Mouse (Mus musculus) embryonic facial prominence, embryonic 12.5 days (tissue): ENCODE results near the gene Slc5a4b. TPM values are rescaled to one million over a fixed set of nuclear protein-coding genes. Genes with fewer than 3 reads are reported as not detected.
A peak's percentile ranks its signal among the peaks of the same experiment; 100 is the strongest.

Experiments used
- ATAC-seq: fragments of 200-750 bp; cut with Nextera tagmentation; 2 replicates; pipeline ENCODE4 v1.8.0; 2017; ENCODE audit not compliant: insufficient number of reproducible peaks, insufficient read depth, low FRiP score, low TSS enrichment
- H3K27ac ChIP-seq: fragments of 300-500 bp; sonication (generic); 2 replicates; pipeline ENCODE4 v1.5.1; 2016; ENCODE audit warnings: mild to moderate bottlenecking
- H3K27me3 ChIP-seq: fragments of 300-500 bp; sonication (generic); 2 replicates; pipeline ENCODE4 v1.6.1; 2016; ENCODE audit warnings: mild to moderate bottlenecking, moderate library complexity
- H3K36me3 ChIP-seq: fragments of 300-500 bp; sonication (generic); 2 replicates; pipeline ENCODE4 v1.6.1; 2016; ENCODE audit warnings: mild to moderate bottlenecking
- H3K4me1 ChIP-seq: fragments of 300-500 bp; sonication (generic); 2 replicates; pipeline ENCODE4 v1.6.1; 2016
- H3K4me2 ChIP-seq: fragments of 300-500 bp; sonication (generic); replicated peaks from 2 replicates; pipeline ENCODE4 v1.6.1; 2016; ENCODE audit warnings: mild to moderate bottlenecking, moderate library complexity
- H3K4me3 ChIP-seq: fragments of 300-500 bp; sonication (generic); 2 replicates; pipeline ENCODE4 v1.5.1; 2016; ENCODE audit warnings: mild to moderate bottlenecking
- H3K9ac ChIP-seq: fragments of 300-500 bp; sonication (generic); 2 replicates; pipeline ENCODE4 v1.6.1; 2016; ENCODE audit warnings: mild to moderate bottlenecking, moderate library complexity
- H3K9me3 ChIP-seq: fragments of 300-500 bp; sonication (generic); 2 replicates; pipeline ENCODE4 v1.6.1; 2016; ENCODE audit warnings: mild to moderate bottlenecking, moderate library complexity
- WGBS: fragments of 180-500 bp; shearing (Covaris S2); methylation state at CpG from one replicate; pipeline ENCODE4 v1.1.7; 2016; 5-methylcytosine and 5-hydroxymethylcytosine counted together
- polyA plus RNA-seq: library from polyadenylated mRNA; unstranded; fragments of >200 nt; fragmentation: Nextera tagmentation; extraction: Ambion mirVana; gene quantifications from 2 replicates; pipeline ENCODE4 v1.2.1, GENCODE M21; 2016

The Slc5a4b gene
- polyA plus RNA-seq, 1 experiment from 2014 or later: 0.05 TPM

GRCm38 (mm10) chr10:76035277-76035676 is 75.5 kb downstream of the Slc5a4b start:
- Histone ChIP-seq H3K9me3 (no peaks in the 10 kb centered on the region), H3K27ac (no peak overlapping the region), H3K4me2 (no peak overlapping the region), H3K4me1 (no peaks in the 10 kb centered on the region), H3K27me3 (no peaks in the 10 kb centered on the region), H3K9ac (no peak overlapping the region), H3K36me3 (peaks cover 49% of the 10 kb centered on the region), H3K4me3 (no peak overlapping the region)
- no peak for ATAC-seq

- no peak for ATAC-seq
- no peak overlapping the region for H3K27ac ChIP-seq
- H3K9ac ChIP-seq: no peak overlapping the region
- H3K4me2 ChIP-seq: 0 out of 2 replicates have a peak overlapping the region, but pooled peaks have one; percentile 80
- peaks cover 38% of the 10 kb centered on the region for H3K36me3 ChIP-seq
- H3K27me3 ChIP-seq: no peaks in the 10 kb centered on the region
- 93% methylated on average over 8 of the region's 8 CpGs for WGBS
- no peaks in the 10 kb centered on the region for H3K4me1 ChIP-seq
- no peaks in the 10 kb centered on the region for H3K9me3 ChIP-seq
- H3K4me3 ChIP-seq: no peak overlapping the region
Observed at GRCm38 (mm10) chr10:76034001-76034600, 76.7 kb downstream of the Slc5a4b start.

GRCm38 (mm10) chr10:76033119-76033455 is 77.7 kb downstream of the Slc5a4b start:
- peak overlapping the region; percentile 66 for H3K4me3 ChIP-seq
- peaks cover 28% of the 10 kb centered on the region for H3K36me3 ChIP-seq
- WGBS: 20% methylated on average over 7 of the region's 7 CpGs
- peak overlapping the region; percentile 90 for H3K9ac ChIP-seq
- no peaks in the 10 kb centered on the region for H3K9me3 ChIP-seq
- ATAC-seq: no peak
- peaks cover 3% of the 10 kb centered on the region; the same call in 1 of the 2 replicates for H3K4me1 ChIP-seq
- no peaks in the 10 kb centered on the region for H3K27me3 ChIP-seq
- peak overlapping the region; percentile 80 for H3K4me2 ChIP-seq
- H3K27ac ChIP-seq: peak overlapping the region; percentile 80; the same call in 1 of the 2 replicates

- H3K9me3 ChIP-seq: no peaks in the 10 kb centered on the region
- peak; percentile 94 for ATAC-seq
- peak within 1 kb of the TSS; percentile 66 for H3K4me3 ChIP-seq
- peaks cover 4% of the 10 kb centered on the region; the same call in 1 of the 2 replicates for H3K4me1 ChIP-seq
- H3K36me3 ChIP-seq: peaks cover 22% of the 10 kb centered on the region
- WGBS: under 1% methylated on average over 57 of the region's 58 CpGs
- no peaks in the 10 kb centered on the region for H3K27me3 ChIP-seq
- H3K9ac ChIP-seq: peak within 1 kb of the TSS; percentile 90
- peak within 1 kb of the TSS; percentile 80 for H3K27ac ChIP-seq
- H3K4me2 ChIP-seq: peak within 1 kb of the TSS; percentile 80
Observed at GRCm38 (mm10) chr10:76032402-76033118, 78.2 kb downstream of the Slc5a4b start, which contains the start of gene Zfp280b. TSS of gene Zfp280b (plus strand) at chr10:76032650.

GRCm38 (mm10) chr10:76031511-76032401 is 79.0 kb downstream of the Slc5a4b start:
- peak overlapping the region; percentile 41; the same call in 1 of the 2 replicates for H3K27ac ChIP-seq
- peak overlapping the region; percentile 80 for H3K4me2 ChIP-seq
- ATAC-seq: peak; percentile 42; the same call in 1 of the 2 replicates
- no peaks in the 10 kb centered on the region for H3K27me3 ChIP-seq
- peaks cover 15% of the 10 kb centered on the region for H3K36me3 ChIP-seq
- 51% methylated on average over 14 of the region's 14 CpGs for WGBS
- peaks cover 4% of the 10 kb centered on the region; the same call in 1 of the 2 replicates for H3K4me1 ChIP-seq
- H3K9ac ChIP-seq: peak overlapping the region; percentile 90; the same call in 1 of the 2 replicates
- no peaks in the 10 kb centered on the region for H3K9me3 ChIP-seq
- peak overlapping the region; percentile 66 for H3K4me3 ChIP-seq

- Histone ChIP-seq H3K9ac (no peak overlapping the region), H3K4me1 (peaks cover 4% of the 10 kb centered on the region; the same call in 1 of the 2 replicates), H3K27ac (no peak overlapping the region), H3K4me2 (no peak overlapping the region), H3K36me3 (peaks cover 10% of the 10 kb centered on the region; the same call in 1 of the 2 replicates), H3K4me3 (no peak overlapping the region), H3K27me3 (no peaks in the 10 kb centered on the region), H3K9me3 (no peaks in the 10 kb centered on the region)
- 59% methylated on average over 5 of the region's 5 CpGs for WGBS
- ATAC-seq: no peak
Observed at GRCm38 (mm10) chr10:76030496-76030895, 80.3 kb downstream of the Slc5a4b start.

- WGBS: 55% methylated on average over 5 of the region's 5 CpGs
- Histone ChIP-seq H3K4me3 (no peak overlapping the region), H3K36me3 (peaks cover 3% of the 10 kb centered on the region; the same call in 1 of the 2 replicates), H3K4me2 (no peak overlapping the region), H3K9ac (no peak overlapping the region), H3K27ac (no peak overlapping the region), H3K4me1 (peaks cover 4% of the 10 kb centered on the region; the same call in 1 of the 2 replicates), H3K9me3 (no peaks in the 10 kb centered on the region), H3K27me3 (no peaks in the 10 kb centered on the region)
- ATAC-seq: no peak
Observed at GRCm38 (mm10) chr10:76029276-76029675, 81.5 kb downstream of the Slc5a4b start.

GRCm38 (mm10) chr10:76028396-76028795 is 82.4 kb downstream of the Slc5a4b start:
- H3K4me2 ChIP-seq: no peak overlapping the region
- no peak overlapping the region for H3K9ac ChIP-seq
- no peak overlapping the region for H3K27ac ChIP-seq
- no peaks in the 10 kb centered on the region for H3K9me3 ChIP-seq
- no peak for ATAC-seq
- 67% methylated on average over 9 of the region's 9 CpGs for WGBS
- no peaks in the 10 kb centered on the region for H3K36me3 ChIP-seq
- H3K4me1 ChIP-seq: peaks cover 4% of the 10 kb centered on the region; the same call in 1 of the 2 replicates
- no peaks in the 10 kb centered on the region for H3K27me3 ChIP-seq
- no peak overlapping the region for H3K4me3 ChIP-seq

GRCm38 (mm10) chr10:76028016-76028366 is 82.8 kb downstream of the Slc5a4b start:
- no peak overlapping the region for H3K4me3 ChIP-seq
- no peaks in the 10 kb centered on the region for H3K9me3 ChIP-seq
- no peaks in the 10 kb centered on the region for H3K27me3 ChIP-seq
- 22% methylated on average over 4 of the region's 4 CpGs for WGBS
- H3K4me2 ChIP-seq: no peak overlapping the region
- no peak overlapping the region for H3K9ac ChIP-seq
- no peak overlapping the region for H3K27ac ChIP-seq
- H3K36me3 ChIP-seq: no peaks in the 10 kb centered on the region
- peaks cover 4% of the 10 kb centered on the region; the same call in 1 of the 2 replicates for H3K4me1 ChIP-seq
- no peak for ATAC-seq

GRCm38 (mm10) chr10:76027127-76028015 is 83.4 kb downstream of the Slc5a4b start:
- Histone ChIP-seq H3K4me3 (no peak overlapping the region), H3K4me1 (peaks cover 4% of the 10 kb centered on the region; the same call in 1 of the 2 replicates), H3K9me3 (no peaks in the 10 kb centered on the region), H3K4me2 (no peak overlapping the region), H3K36me3 (no peaks in the 10 kb centered on the region), H3K9ac (no peak overlapping the region), H3K27me3 (no peaks in the 10 kb centered on the region), H3K27ac (no peak overlapping the region)
- 62% methylated on average over 12 of the region's 12 CpGs for WGBS
- no peak for ATAC-seq
